Mouse (Mus musculus) small intestine, adult 2 months (tissue): ENCODE data around the gene Fa2h. TPM values are rescaled to one million over a fixed set of nuclear protein-coding genes. Genes with fewer than 3 reads are reported as not detected.

Source experiments
- H3K27ac ChIP-seq: fragments of 200-500 bp; 2 replicates; pipeline ENCODE4 v1.5.1; 2012; ENCODE audit warnings: low read depth, low read length, control low read depth, inconsistent platforms; ENCODE audit not compliant: insufficient read depth
- H3K27me3 ChIP-seq: fragments of 200-500 bp; 2 replicates; pipeline ENCODE4 v1.6.1; 2012; ENCODE audit warnings: mild to moderate bottlenecking, moderate library complexity, low read length, inconsistent platforms; ENCODE audit not compliant: control insufficient read depth, insufficient read depth
- H3K36me3 ChIP-seq: fragments of 200-500 bp; 2 replicates; pipeline ENCODE4 v1.6.1; 2012; ENCODE audit warnings: mild to moderate bottlenecking, low read length, control low read depth, inconsistent platforms; ENCODE audit not compliant: control insufficient read depth, insufficient read depth
- H3K4me1 ChIP-seq: fragments of 200-500 bp; 2 replicates; pipeline ENCODE4 v1.6.1; 2012; ENCODE audit warnings: low read length, inconsistent platforms, mixed read lengths; ENCODE audit not compliant: control insufficient read depth, insufficient read depth, insufficient read length
- H3K4me3 ChIP-seq: fragments of 200-500 bp; 2 replicates; pipeline ENCODE4 v1.5.1; 2012; ENCODE audit warnings: low read depth, mild to moderate bottlenecking, control low read depth, inconsistent platforms, low read length, moderate library complexity
- CTCF ChIP-seq: fragments of 200-500 bp; IDR thresholded peaks from 2 replicates; pipeline ENCODE4 v1.5.1; 2012; ENCODE audit warnings: low read depth, mild to moderate bottlenecking, control low read depth, inconsistent platforms, low read length, moderate library complexity, mixed read lengths; ENCODE audit not compliant: insufficient replicate concordance, insufficient read length; ENCODE audit errors: extremely low read depth
- POLR2A ChIP-seq: fragments of 200-500 bp; IDR thresholded peaks from 2 replicates; pipeline ENCODE4 v1.6.1; 2012; ENCODE audit warnings: low read depth, mild to moderate bottlenecking, control low read depth, inconsistent platforms, low read length, moderate library complexity
- WGBS: fragments of 180-500 bp; shearing (Covaris S2); methylation state at CpG from one replicate; pipeline ENCODE4 v1.1.7; 2018; 5-methylcytosine and 5-hydroxymethylcytosine counted together
- polyA plus RNA-seq: library from polyadenylated mRNA; depleted of rRNA; stranded (reverse); fragments of >200 nt; gene quantifications from 2 replicates; pipeline ENCODE4 v1.2.3, GENCODE M21; 2012

Fa2h gene
- polyA plus RNA-seq, 1 experiment: 0.19 TPM

DNA sequence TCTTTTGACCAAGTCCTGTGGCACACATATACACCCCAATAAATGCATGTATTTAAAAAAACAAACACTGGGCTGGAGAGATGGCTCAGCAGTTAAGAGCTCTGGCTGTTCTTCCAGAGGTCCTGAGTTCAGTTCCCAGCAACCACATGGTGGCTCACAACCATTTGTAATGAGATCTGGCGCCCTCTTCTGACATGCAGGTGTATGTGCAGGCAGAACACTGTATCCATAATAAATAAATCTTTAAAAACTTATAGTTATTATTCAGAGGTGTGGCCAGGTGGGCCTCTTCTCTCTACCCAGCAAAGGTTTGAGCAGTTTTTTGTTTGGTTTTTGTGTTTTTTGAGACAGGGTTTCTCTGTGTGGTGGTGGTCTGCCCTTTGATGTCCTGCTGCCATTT, 34.7 kb downstream of the Fa2h start:
- Histone ChIP-seq H3K4me1 (no peaks in the 10 kb centered on the region), H3K27ac (no peak overlapping the region), H3K27me3 (no peaks in the 10 kb centered on the region), H3K4me3 (no peak overlapping the region), H3K36me3 (no peaks in the 10 kb centered on the region)
- WGBS: 76% methylated on average over 1 of the region's 1 CpGs
- TF ChIP-seq POLR2A: no peak
- peak; percentile 10; the same call in 1 of the 2 replicates for TF ChIP-seq CTCF

DNA sequence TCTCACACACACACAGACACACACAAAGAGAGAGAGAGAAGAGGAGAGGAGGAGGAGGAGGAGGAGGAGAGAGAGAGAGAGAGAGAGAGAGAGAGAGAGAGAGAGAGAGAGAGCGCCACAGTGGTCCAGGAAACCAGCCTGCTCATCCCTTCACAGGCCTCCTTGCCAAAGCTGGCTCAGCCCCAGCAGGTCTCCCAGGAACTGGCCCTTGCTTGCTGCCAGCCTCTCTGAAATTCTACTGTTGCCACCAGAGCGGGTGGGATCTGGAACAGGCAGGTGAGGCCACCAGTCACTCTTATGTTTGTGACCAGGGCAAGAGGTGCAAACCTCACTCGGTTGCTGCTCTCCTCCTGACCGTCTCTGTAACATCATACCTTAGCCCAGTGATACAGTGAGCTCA, 36.2 kb downstream of the Fa2h start:
- H3K27ac ChIP-seq: no peak overlapping the region
- H3K4me3 ChIP-seq: no peak overlapping the region
- peaks cover 2% of the 10 kb centered on the region; the same call in 1 of the 2 replicates for H3K4me1 ChIP-seq
- H3K36me3 ChIP-seq: no peaks in the 10 kb centered on the region
- WGBS: 83% methylated on average over 4 of the region's 4 CpGs
- no peaks in the 10 kb centered on the region for H3K27me3 ChIP-seq
- TF ChIP-seq CTCF: no peak
- TF ChIP-seq POLR2A: no peak

DNA sequence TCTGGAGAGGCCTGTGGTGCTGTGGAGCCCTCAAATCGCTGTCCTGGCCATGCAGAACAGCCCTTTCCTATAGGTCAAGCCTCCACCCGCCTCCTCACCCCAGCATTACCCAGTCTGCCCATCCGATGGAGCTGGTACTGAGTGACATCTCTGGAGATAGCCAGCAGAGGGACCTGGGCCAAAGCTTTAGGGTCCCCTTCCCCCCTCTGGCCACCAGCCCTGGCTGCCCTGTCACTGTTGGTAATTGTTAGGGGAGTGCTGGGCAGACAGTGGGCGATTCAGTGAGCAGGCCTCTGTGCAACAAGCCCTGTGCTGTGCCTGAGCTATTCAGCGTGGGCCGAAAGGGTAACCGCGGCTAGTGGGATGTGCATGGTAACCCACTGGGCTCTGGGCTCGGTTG, 40.1 kb downstream of the Fa2h start:
- Histone ChIP-seq H3K4me3 (no peak overlapping the region), H3K36me3 (no peaks in the 10 kb centered on the region), H3K4me1 (peaks cover 4% of the 10 kb centered on the region; the same call in 1 of the 2 replicates), H3K27ac (no peak overlapping the region), H3K27me3 (no peaks in the 10 kb centered on the region)
- no peak for TF ChIP-seq POLR2A
- TF ChIP-seq CTCF: no peak
- WGBS: 88% methylated on average over 9 of the region's 9 CpGs

DNA sequence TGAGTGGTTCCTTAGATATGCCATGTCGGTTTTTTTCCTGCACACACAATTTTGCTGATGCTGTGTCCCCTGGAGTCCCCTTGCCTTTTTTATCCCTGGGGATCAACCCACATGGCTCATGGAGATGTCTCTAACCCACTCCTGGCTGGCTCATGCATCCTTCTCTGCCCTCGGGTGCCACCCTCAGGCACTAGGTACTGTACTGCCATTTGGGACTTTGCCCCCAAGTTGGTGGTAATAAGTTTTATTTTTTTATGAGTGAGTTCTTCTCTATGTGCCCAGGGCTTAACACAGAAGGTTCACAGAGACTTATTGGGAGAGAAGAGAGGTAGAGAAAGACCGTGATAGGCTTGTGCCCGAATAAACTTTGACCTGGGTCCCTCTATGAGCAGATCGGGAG, 41.3 kb downstream of the Fa2h start:
- Histone ChIP-seq H3K27ac (no peak overlapping the region), H3K4me1 (peaks cover 4% of the 10 kb centered on the region; the same call in 1 of the 2 replicates), H3K4me3 (no peak overlapping the region), H3K27me3 (no peaks in the 10 kb centered on the region), H3K36me3 (no peaks in the 10 kb centered on the region)
- WGBS: 33% methylated on average over 5 of the region's 5 CpGs
- TF ChIP-seq POLR2A (no peak), CTCF (peak; percentile 7; the same call in 1 of the 2 replicates)

DNA sequence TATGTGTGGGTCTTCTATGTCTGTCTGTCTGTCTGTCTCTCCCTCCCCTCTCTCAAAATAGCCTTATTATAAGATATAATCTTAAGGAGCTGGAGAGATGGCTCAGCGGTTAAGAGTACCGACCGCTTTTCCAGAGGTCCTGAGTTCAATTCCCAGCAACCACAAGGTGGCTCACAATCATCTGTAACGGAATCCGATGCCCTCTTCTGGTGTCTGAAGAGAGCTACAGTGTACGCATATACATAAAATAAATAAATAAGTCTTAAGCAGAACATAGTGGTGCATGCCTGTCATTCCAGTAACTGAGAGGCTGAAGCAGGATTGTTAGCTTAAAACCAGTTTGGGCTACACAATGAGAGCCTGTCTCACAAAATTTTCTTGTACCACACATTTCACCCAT, 43.0 kb downstream of the Fa2h start:
- Histone ChIP-seq H3K27ac (no peak overlapping the region), H3K27me3 (no peaks in the 10 kb centered on the region), H3K36me3 (no peaks in the 10 kb centered on the region), H3K4me1 (peaks cover 4% of the 10 kb centered on the region; the same call in 1 of the 2 replicates), H3K4me3 (no peak overlapping the region)
- TF ChIP-seq POLR2A: no peak
- TF ChIP-seq CTCF: no peak
- WGBS: 95% methylated on average over 6 of the region's 6 CpGs

GRCm38 (mm10) chr8:111343225-111343624, 50.4 kb downstream of the Fa2h start:
- WGBS: 3% methylated on average over 5 of the region's 5 CpGs
- TF ChIP-seq POLR2A (no peak), CTCF (peak; percentile 96)
- Histone ChIP-seq H3K36me3 (no peaks in the 10 kb centered on the region), H3K27ac (no peak overlapping the region), H3K27me3 (no peaks in the 10 kb centered on the region), H3K4me1 (no peaks in the 10 kb centered on the region), H3K4me3 (no peak overlapping the region)

DNA sequence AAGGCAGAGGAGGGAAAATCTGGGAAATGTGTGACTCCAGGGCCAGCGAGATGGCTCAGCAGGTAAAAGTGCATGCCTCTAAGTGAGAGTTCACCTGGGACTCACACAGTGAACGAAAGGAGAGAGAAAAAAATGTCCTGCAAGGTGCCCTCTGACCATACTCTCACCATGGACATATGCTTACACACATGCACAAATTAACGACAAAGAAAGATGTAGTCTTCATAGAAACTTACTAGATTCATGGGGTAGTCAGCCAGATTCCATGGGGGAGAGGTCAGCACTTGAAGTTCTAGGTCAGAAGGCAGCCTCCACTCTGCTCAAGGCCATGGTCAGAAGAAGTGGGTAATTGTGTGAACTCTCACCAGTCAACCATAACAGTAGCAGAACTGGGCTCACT, 53.4 kb downstream of the Fa2h start:
- H3K4me3 ChIP-seq: no peak overlapping the region
- WGBS: 81% methylated on average over 3 of the region's 3 CpGs

More for the DNA sequence above, 53.4 kb downstream of the Fa2h start:
- TF ChIP-seq CTCF (no peak), POLR2A (no peak)
- Histone ChIP-seq H3K4me1 (no peaks in the 10 kb centered on the region), H3K27me3 (no peaks in the 10 kb centered on the region), H3K27ac (no peak overlapping the region), H3K36me3 (no peaks in the 10 kb centered on the region)
